Mouse (Mus musculus) cerebellum, adult 18-20 months (tissue): ENCODE measurements around the gene Csnk2a1.

Source experiments
- DNase-seq, 2 experiments: peaks; one replicate each; pipeline ENCODE4 v3.0.0; 2021

The Csnk2a1 gene

DNA sequence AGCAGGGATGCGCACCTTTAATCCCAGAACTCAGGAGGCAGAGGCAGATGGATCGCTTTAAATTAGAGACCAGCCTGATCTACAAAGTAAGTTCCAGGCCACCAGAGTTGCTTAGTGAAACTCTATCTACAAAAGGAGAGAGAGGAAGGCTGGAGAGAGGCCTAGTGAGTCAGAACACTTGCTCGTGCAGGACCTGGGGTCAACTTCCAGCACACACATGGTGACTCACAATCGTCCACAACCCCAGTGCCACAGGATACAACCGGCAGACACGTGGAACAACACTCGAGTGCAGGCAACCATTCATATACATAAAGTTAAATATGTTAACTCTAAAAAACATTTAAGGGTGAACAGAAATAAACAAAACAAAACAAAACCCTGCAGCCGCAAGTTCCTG lies 100.0 kb downstream of the Csnk2a1 start:
- no peak for DNase-seq

DNA sequence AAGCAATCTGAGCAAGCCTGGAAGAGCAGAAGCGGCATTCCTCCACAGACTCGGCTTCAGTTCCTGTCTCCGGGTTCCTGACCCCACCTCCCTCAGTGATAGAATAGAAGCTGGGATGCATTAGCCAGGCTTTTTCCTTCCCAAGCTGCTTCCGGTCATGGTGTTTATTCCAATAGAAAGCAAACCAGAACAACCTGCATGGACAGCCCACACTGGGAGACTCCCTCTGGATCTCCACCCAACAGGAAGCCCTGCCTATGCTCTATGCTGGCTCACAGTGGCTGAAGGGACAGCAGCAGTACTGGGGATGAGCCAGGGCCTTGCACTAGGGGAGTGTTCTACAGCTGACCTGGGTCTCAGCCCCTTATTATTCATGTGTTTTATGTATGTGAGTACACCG lies 101.3 kb downstream of the Csnk2a1 start:
- DNase-seq, result no peak

DNA sequence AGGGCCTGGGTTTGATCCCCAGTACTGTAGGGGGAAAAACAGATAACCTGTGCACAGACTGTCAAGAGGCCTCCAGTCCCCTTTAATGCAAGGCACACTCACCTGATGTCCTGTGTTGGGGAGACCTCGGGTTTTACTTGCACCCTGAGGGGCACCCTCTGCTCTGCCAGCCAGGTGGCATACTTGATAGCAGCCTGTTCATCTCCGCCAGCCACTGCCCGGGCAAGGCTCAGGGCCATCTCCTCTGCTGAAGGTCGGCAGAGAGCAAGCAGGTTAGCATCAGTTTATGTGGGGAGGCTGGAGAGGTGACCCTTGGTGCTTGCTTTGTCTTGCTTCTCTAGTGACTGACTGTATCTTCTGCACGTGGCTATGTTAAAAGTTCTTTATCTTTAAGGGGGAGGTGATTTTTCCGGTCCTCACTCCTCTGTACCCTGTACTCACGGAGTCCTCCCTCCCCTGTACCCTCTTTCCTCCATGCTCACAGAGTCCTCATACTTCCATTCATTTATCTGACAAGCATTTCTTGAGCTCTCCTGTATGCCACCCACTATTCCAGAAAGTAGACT lies 104.3 kb downstream of the Csnk2a1 start:
- no peak for DNase-seq
